Mouse (Mus musculus) limb, embryonic 12.5 days (tissue): ENCODE results near the gene Srd5a1. TPM values are rescaled to one million over a fixed set of nuclear protein-coding genes. Genes with fewer than 3 reads are reported as not detected.

Experiments
- ATAC-seq: fragments of 200-750 bp; cut with Nextera tagmentation; 2 replicates; pipeline ENCODE4 v1.8.0; 2017; ENCODE audit warnings: low read depth, moderate TSS enrichment; ENCODE audit not compliant: insufficient number of reproducible peaks, insufficient read depth, low FRiP score, low TSS enrichment
- H3K27ac ChIP-seq: fragments of 300-500 bp; sonication (generic); 2 replicates; pipeline ENCODE4 v1.5.1; 2016; ENCODE audit warnings: mild to moderate bottlenecking, moderate library complexity
- H3K27me3 ChIP-seq: fragments of 300-500 bp; sonication (generic); 2 replicates; pipeline ENCODE4 v1.6.1; 2016; ENCODE audit warnings: mild to moderate bottlenecking, moderate library complexity
- H3K36me3 ChIP-seq: fragments of 300-500 bp; sonication (generic); 2 replicates; pipeline ENCODE4 v1.6.1; 2016; ENCODE audit warnings: mild to moderate bottlenecking, moderate library complexity
- H3K4me1 ChIP-seq: fragments of 300-500 bp; sonication (generic); replicated peaks from 2 replicates; pipeline ENCODE4 v1.6.1; 2016
- H3K4me2 ChIP-seq: fragments of 300-500 bp; sonication (generic); 2 replicates; pipeline ENCODE4 v1.6.1; 2016; ENCODE audit warnings: mild to moderate bottlenecking, moderate library complexity
- H3K4me3 ChIP-seq: fragments of 300-500 bp; sonication (generic); replicated peaks from 2 replicates; pipeline ENCODE4 v1.5.1; 2016; ENCODE audit warnings: mild to moderate bottlenecking
- H3K9ac ChIP-seq: fragments of 300-500 bp; sonication (generic); replicated peaks from 2 replicates; pipeline ENCODE4 v1.6.1; 2016; ENCODE audit warnings: mild to moderate bottlenecking, moderate library complexity
- H3K9me3 ChIP-seq: fragments of 300-500 bp; sonication (generic); 2 replicates; pipeline ENCODE4 v1.6.1; 2016; ENCODE audit warnings: mild to moderate bottlenecking, moderate library complexity
- WGBS: fragments of 180-500 bp; shearing (Covaris S2); methylation state at CpG from one replicate; pipeline ENCODE4 v1.1.7; 2016; 5-methylcytosine and 5-hydroxymethylcytosine counted together
- polyA plus RNA-seq: library from polyadenylated mRNA; unstranded; fragments of >200 nt; fragmentation: Nextera tagmentation; extraction: Ambion mirVana; gene quantifications from 2 replicates; pipeline ENCODE4 v1.2.1, GENCODE M21; 2016

The Srd5a1 gene
- polyA plus RNA-seq, 1 experiment from 2014 or later = 27.9 TPM

DNA sequence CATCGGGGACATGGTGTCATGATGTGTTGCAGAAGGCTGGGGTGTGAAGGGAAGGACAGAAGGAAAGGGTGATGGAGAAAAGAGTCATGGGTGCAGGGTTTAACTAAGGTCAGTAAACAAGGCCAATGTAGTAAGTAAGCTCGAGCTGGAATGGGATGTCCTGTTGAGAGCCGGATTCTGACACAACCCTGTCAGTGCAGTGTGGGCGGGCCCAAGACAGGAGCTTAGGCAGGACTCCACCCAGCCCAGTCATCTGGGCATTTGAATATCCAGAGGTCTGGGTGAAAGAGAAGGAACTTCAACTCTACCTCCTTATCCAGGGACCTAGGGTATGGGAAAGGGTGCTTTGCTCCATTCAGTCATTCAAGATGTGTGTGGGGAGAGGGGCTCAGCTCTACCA, 72.9 kb downstream of the Srd5a1 start:
- Histone ChIP-seq H3K4me2 (0 out of 2 replicates have a peak overlapping the region, but pooled peaks have one; percentile 10), H3K27me3 (no peaks in the 10 kb centered on the region), H3K4me3 (no peak overlapping the region), H3K4me1 (peaks cover 37% of the 10 kb centered on the region), H3K9me3 (no peaks in the 10 kb centered on the region), H3K9ac (no peak overlapping the region), H3K27ac (no peak overlapping the region), H3K36me3 (no peaks in the 10 kb centered on the region)
- no peak for ATAC-seq
- WGBS = 20% methylated on average over 4 of the region's 4 CpGs

DNA sequence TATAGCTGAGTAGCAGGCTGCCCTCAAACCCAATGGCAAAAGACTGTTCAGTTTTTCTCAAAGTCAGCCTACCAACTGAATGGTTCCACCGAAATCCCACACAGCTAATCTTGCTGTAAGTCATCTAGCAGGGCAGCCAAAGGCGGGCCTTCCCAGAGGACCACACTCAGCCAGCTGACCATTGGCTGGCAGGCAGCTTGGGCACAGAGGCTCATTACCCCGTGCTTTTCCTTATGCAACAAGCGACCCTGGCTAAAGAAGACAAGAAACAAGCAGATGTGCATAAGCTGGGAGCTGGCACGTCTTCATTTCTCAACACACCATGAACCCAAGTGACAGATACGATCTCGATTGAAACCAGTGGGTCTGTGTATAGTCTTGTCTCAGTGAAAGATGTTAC, 73.9 kb downstream of the Srd5a1 start:
- ATAC-seq = no peak
- no peak overlapping the region for H3K27ac ChIP-seq
- no peak overlapping the region for H3K4me3 ChIP-seq
- H3K4me1 ChIP-seq = peaks cover 37% of the 10 kb centered on the region
- H3K9ac ChIP-seq = no peak overlapping the region
- no peaks in the 10 kb centered on the region for H3K36me3 ChIP-seq
- H3K27me3 ChIP-seq = no peaks in the 10 kb centered on the region
- H3K4me2 ChIP-seq = no peak overlapping the region
- no peaks in the 10 kb centered on the region for H3K9me3 ChIP-seq
- 81% methylated on average over 7 of the region's 7 CpGs for WGBS

DNA sequence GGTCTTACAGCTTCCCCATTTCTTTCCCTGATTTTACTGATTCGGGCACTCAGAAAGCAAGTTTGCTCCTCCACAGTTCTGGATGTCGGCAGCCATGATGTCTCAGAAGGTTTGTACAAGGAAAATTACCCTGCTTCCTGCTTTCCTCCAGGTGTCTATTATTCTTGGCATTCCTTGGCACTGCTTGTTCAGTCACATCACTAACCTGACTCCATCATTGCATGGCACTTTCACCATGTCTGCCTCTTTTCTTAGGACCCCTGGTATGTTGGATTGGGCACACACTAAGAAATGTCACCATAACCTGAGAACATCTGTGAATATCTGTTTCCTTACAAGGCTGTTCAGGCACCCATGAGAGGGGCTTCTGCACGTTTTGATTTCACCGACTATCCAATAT, 75.2 kb downstream of the Srd5a1 start:
- Histone ChIP-seq H3K27me3 (no peaks in the 10 kb centered on the region), H3K4me3 (peak overlapping the region; percentile 95), H3K4me1 (peaks cover 50% of the 10 kb centered on the region), H3K4me2 (peak overlapping the region; percentile 84), H3K9ac (no peak overlapping the region), H3K9me3 (no peaks in the 10 kb centered on the region), H3K36me3 (no peaks in the 10 kb centered on the region), H3K27ac (no peak overlapping the region)
- no peak for ATAC-seq
- WGBS = 77% methylated on average over 4 of the region's 4 CpGs

GRCm38 (mm10) chr13:69534654-69535551, 76.3 kb downstream of the Srd5a1 start:
- H3K9me3 ChIP-seq = no peaks in the 10 kb centered on the region
- H3K27ac ChIP-seq = peak overlapping the region; percentile 96
- H3K36me3 ChIP-seq = peaks cover 10% of the 10 kb centered on the region
- peak overlapping the region; percentile 84 for H3K4me2 ChIP-seq
- peak; percentile 89 for ATAC-seq
- peaks cover 61% of the 10 kb centered on the region for H3K4me1 ChIP-seq
- H3K9ac ChIP-seq = peak overlapping the region; percentile 87
- H3K4me3 ChIP-seq = peak overlapping the region; percentile 95
- no peaks in the 10 kb centered on the region for H3K27me3 ChIP-seq
- under 1% methylated on average over 63 of the region's 86 CpGs for WGBS

DNA sequence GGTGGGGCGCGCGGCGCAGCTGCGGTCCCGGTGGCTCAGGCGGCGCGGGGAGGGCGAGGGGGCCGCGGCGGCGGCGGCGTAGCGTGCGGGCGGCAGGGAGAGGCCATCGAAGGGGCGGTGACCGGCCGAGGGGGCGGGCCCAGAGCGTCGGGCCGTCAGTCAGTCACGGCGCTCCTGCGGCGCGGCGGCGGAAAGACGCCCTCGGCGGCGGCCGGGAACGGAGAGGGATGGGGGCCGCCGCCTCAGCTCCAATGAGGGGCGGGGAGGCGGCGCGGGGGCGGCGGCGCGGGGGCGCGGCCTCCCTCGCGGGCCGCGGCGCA, 76.9 kb downstream of the Srd5a1 start, which contains the start of gene Tent4a:
Gene Tent4a (minus strand): TSS at position 284 of the 320 bp plus-strand sequence.
- H3K4me1 ChIP-seq = peaks cover 56% of the 10 kb centered on the region
- 0% methylated on average over 20 of the region's 57 CpGs for WGBS

GRCm38 (mm10) chr13:69533405-69534333, 77.6 kb downstream of the Srd5a1 start, which contains the start of gene Nsun2:
Nsun2 (plus strand) TSS chr13:69533746.
- Histone ChIP-seq H3K4me3 (peak within 1 kb of the TSS; percentile 95), H3K36me3 (peaks cover 22% of the 10 kb centered on the region), H3K9me3 (no peaks in the 10 kb centered on the region), H3K27me3 (no peaks in the 10 kb centered on the region), H3K9ac (peak within 1 kb of the TSS; percentile 87), H3K4me2 (peak within 1 kb of the TSS; percentile 96), H3K27ac (peak within 1 kb of the TSS; percentile 96), H3K4me1 (peaks cover 50% of the 10 kb centered on the region)
- under 1% methylated on average over 123 of the region's 155 CpGs for WGBS
- ATAC-seq = no peak; the same call in 1 of the 2 replicates

More for the DNA sequence above, 76.9 kb downstream of the Srd5a1 start, which contains the start of gene Tent4a:
- H3K4me2 ChIP-seq = peak within 1 kb of the TSS; percentile 96
- peak within 1 kb of the TSS; percentile 87 for H3K9ac ChIP-seq
- no peaks in the 10 kb centered on the region for H3K27me3 ChIP-seq
- H3K27ac ChIP-seq = peak within 1 kb of the TSS; percentile 96
- peaks cover 16% of the 10 kb centered on the region for H3K36me3 ChIP-seq
- H3K4me3 ChIP-seq = peak within 1 kb of the TSS; percentile 95
- H3K9me3 ChIP-seq = no peaks in the 10 kb centered on the region
- peak; percentile 77 for ATAC-seq

- peaks cover 48% of the 10 kb centered on the region for H3K4me1 ChIP-seq
- WGBS = 2% methylated on average over 9 of the region's 9 CpGs
Measured at GRCm38 (mm10) chr13:69532893-69533404, 78.3 kb downstream of the Srd5a1 start.

DNA sequence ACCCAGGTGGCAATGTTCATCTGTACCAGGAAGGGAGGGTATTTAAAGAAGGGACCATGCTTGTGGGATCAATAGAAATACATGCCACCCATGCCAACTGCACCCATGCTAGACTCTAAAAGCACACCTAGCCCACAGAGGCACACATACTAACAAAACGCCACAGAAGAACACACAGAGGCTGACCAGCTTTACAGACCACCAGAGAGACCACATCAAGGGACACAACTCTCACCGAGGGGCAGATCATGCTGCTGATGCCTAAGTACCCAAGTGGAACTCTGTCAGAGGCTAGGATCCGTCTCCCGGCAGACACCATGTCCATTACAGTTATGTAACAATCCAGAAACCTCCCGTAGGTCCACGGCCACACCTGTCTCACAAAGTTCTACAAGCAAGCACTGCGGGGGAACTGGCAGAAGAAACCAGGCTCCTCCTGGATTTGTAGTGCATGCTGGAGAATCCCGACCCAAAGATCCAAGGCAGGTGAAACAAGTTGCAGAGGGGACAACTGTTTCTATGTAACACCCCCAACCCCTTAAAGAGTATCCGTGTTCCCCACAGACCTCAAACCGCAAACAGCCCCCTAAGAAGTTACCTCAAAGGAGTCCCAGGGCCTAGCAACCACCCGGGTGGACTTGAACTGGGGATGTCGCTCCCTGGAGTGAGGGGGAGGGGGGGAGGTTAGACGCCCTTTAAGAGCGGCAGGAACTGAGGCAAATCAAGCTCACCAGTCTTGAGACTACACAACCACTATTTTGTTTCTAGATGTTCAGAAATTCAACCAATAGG, 78.9 kb downstream of the Srd5a1 start:
- Histone ChIP-seq H3K4me3 (peak overlapping the region; percentile 95), H3K4me2 (peak overlapping the region; percentile 96), H3K27ac (no peak overlapping the region), H3K4me1 (peaks cover 47% of the 10 kb centered on the region), H3K27me3 (no peaks in the 10 kb centered on the region), H3K9me3 (no peaks in the 10 kb centered on the region), H3K36me3 (peaks cover 31% of the 10 kb centered on the region), H3K9ac (peak overlapping the region; percentile 87)
- ATAC-seq = no peak
- 22% methylated on average over 14 of the region's 14 CpGs for WGBS

More at GRCm38 (mm10) chr13:69532893-69533404, 78.3 kb downstream of the Srd5a1 start:
- no peak for ATAC-seq
- Histone ChIP-seq H3K27ac (peak overlapping the region; percentile 82; the same call in 1 of the 2 replicates), H3K36me3 (peaks cover 29% of the 10 kb centered on the region), H3K27me3 (no peaks in the 10 kb centered on the region), H3K9me3 (no peaks in the 10 kb centered on the region), H3K4me2 (peak overlapping the region; percentile 96), H3K4me3 (peak overlapping the region; percentile 95), H3K9ac (peak overlapping the region; percentile 87)

- Histone ChIP-seq H3K4me3 (peak overlapping the region; percentile 95), H3K4me2 (peak overlapping the region; percentile 96), H3K9me3 (no peaks in the 10 kb centered on the region), H3K36me3 (peaks cover 31% of the 10 kb centered on the region), H3K9ac (peak overlapping the region; percentile 87), H3K27ac (no peak overlapping the region), H3K27me3 (no peaks in the 10 kb centered on the region), H3K4me1 (peaks cover 53% of the 10 kb centered on the region)
- WGBS = 53% methylated on average over 6 of the region's 6 CpGs
- ATAC-seq = no peak
Measured at GRCm38 (mm10) chr13:69531431-69531830, 79.8 kb downstream of the Srd5a1 start.

DNA sequence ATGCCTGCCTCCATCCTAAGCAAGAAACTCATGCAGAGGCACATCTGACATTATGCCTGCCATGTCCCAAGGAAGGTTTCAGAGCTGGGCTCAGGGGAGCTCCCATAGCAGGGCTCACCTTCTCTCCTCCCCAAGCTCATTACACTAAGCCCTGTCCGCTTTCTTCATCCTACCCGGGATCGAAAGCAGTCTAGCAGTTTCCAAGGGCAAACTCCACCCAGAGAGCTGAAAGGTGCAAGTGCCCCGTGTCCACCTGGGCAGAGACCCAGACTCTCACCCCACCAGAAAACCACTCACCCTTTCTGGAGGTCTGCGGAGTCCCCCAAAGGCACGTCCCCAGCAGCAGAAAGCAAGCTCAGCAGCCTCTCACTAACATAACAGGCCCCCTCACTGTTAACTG, 80.3 kb downstream of the Srd5a1 start:
- Histone ChIP-seq H3K27me3 (no peaks in the 10 kb centered on the region), H3K9ac (no peak overlapping the region), H3K4me2 (peak overlapping the region; percentile 96), H3K4me3 (no peak overlapping the region; the same call in 1 of the 2 replicates), H3K36me3 (peaks cover 31% of the 10 kb centered on the region), H3K4me1 (peaks cover 53% of the 10 kb centered on the region), H3K9me3 (no peaks in the 10 kb centered on the region), H3K27ac (no peak overlapping the region)
- 84% methylated on average over 6 of the region's 6 CpGs for WGBS
- ATAC-seq = no peak
